Mouse (Mus musculus) kidney, postnatal 0 days (tissue): ENCODE results near the gene Sft2d2. TPM values are rescaled to one million over a fixed set of nuclear protein-coding genes. Genes with fewer than 3 reads are reported as not detected.
A peak's percentile ranks its signal among the peaks of the same experiment; 100 is the strongest.

Experiments
- ATAC-seq: fragments of 200-750 bp; cut with Nextera tagmentation; replicated peaks from 2 replicates; pipeline ENCODE4 v1.8.0; 2017; ENCODE audit warnings: low read depth, moderate number of reproducible peaks, moderate TSS enrichment, moderate library complexity; ENCODE audit not compliant: low FRiP score
- DNase-seq: peaks from one replicate; pipeline ENCODE4 v3.0.0-alpha.2; 2016; ENCODE audit warnings: low spot score
- H3K27ac ChIP-seq: fragments of 300-500 bp; sonication (generic); 2 replicates; pipeline ENCODE4 v1.5.1; 2014; ENCODE audit warnings: mild to moderate bottlenecking
- H3K27me3 ChIP-seq: fragments of 300-500 bp; sonication (generic); 2 replicates; pipeline ENCODE4 v1.6.1; 2014; ENCODE audit warnings: low read length, mixed read lengths; ENCODE audit not compliant: insufficient read depth
- H3K36me3 ChIP-seq: fragments of 300-500 bp; sonication (generic); 2 replicates; pipeline ENCODE4 v1.6.1; 2014; ENCODE audit warnings: low read length, mixed read lengths; ENCODE audit not compliant: insufficient read depth
- H3K4me1 ChIP-seq: fragments of 300-500 bp; sonication (generic); replicated peaks from 2 replicates; pipeline ENCODE4 v1.6.1; 2014; ENCODE audit warnings: antibody characterized with exemption, low read length, mixed read lengths; ENCODE audit not compliant: insufficient read depth
- H3K4me2 ChIP-seq: fragments of 300-500 bp; sonication (generic); 2 replicates; pipeline ENCODE4 v1.6.1; 2014; ENCODE audit warnings: mild to moderate bottlenecking, low read length, moderate library complexity, mixed read lengths
- H3K4me3 ChIP-seq: fragments of 300-500 bp; sonication (generic); replicated peaks from 2 replicates; pipeline ENCODE4 v1.5.1; 2014; ENCODE audit warnings: low read depth, low read length
- H3K9ac ChIP-seq: fragments of 300-500 bp; sonication (generic); 2 replicates; pipeline ENCODE4 v1.6.1; 2014; ENCODE audit warnings: low read depth, low read length
- H3K9me3 ChIP-seq: fragments of 300-500 bp; sonication (generic); replicated peaks from 2 replicates; pipeline ENCODE4 v1.6.1; 2016; ENCODE audit warnings: low read length, inconsistent platforms, mixed read lengths
- CTCF ChIP-seq: IDR thresholded peaks from 2 replicates; pipeline ENCODE4 v1.5.1; 2016; ENCODE audit warnings: antibody characterized with exemption, low read depth, mild to moderate bottlenecking, moderate library complexity
- WGBS: fragments of 180-500 bp; shearing (Covaris S2); extraction: QIAGEN DNeasy Blood & Tissue Kit; methylation state at CpG from one replicate; pipeline ENCODE4 v1.1.7; 2014; 5-methylcytosine and 5-hydroxymethylcytosine counted together
- polyA plus RNA-seq: library from polyadenylated mRNA; unstranded; fragments of >200 nt; fragmentation: Nextera tagmentation; extraction: Ambion mirVana; gene quantifications from 2 replicates; pipeline ENCODE4 v1.2.1, GENCODE M21; 2015

Gene Sft2d2
- polyA plus RNA-seq, 1 experiment from 2014 or later, result 21.2 TPM

- H3K4me1 ChIP-seq, result no peaks in the 10 kb centered on the region
- H3K27me3 ChIP-seq, result no peaks in the 10 kb centered on the region
- no peak overlapping the region for H3K4me3 ChIP-seq
- H3K4me2 ChIP-seq, result no peak overlapping the region
- no peak for TF ChIP-seq CTCF
- ATAC-seq, result no peak
- no peak overlapping the region for H3K9ac ChIP-seq
- no peak overlapping the region for H3K27ac ChIP-seq
- H3K36me3 ChIP-seq, result no peaks in the 10 kb centered on the region
- no peaks in the 10 kb centered on the region for H3K9me3 ChIP-seq
- 71% methylated on average over 8 of the region's 8 CpGs for WGBS
- DNase-seq, result no peak
These were observed 6.5 kb upstream of the Sft2d2 start for GRCm38 (mm10) chr1:165200748-165201147.

GRCm38 (mm10) chr1:165199639-165200038 is 5.4 kb upstream of the Sft2d2 start:
- no peak for ATAC-seq
- WGBS, result 71% methylated on average over 3 of the region's 3 CpGs
- 0 out of 2 replicates have a peak, but pooled peaks cover 4% of the 10 kb centered on the region for H3K4me1 ChIP-seq
- H3K9ac ChIP-seq, result no peak overlapping the region
- H3K9me3 ChIP-seq, result no peaks in the 10 kb centered on the region
- H3K4me2 ChIP-seq, result no peak overlapping the region
- no peak overlapping the region for H3K4me3 ChIP-seq
- H3K36me3 ChIP-seq, result no peaks in the 10 kb centered on the region
- no peak for TF ChIP-seq CTCF
- no peaks in the 10 kb centered on the region for H3K27me3 ChIP-seq
- H3K27ac ChIP-seq, result no peak overlapping the region
- DNase-seq, result peak; percentile 22

- DNase-seq (peak; percentile 35), ATAC-seq (no peak)
- Histone ChIP-seq H3K4me2 (no peak overlapping the region), H3K36me3 (no peaks in the 10 kb centered on the region), H3K4me3 (no peak overlapping the region), H3K27me3 (no peaks in the 10 kb centered on the region), H3K9ac (no peak overlapping the region), H3K27ac (no peak overlapping the region), H3K4me1 (0 out of 2 replicates have a peak, but pooled peaks cover 4% of the 10 kb centered on the region), H3K9me3 (no peaks in the 10 kb centered on the region)
- no peak for TF ChIP-seq CTCF
- WGBS, result 77% methylated on average over 1 of the region's 1 CpGs
These were observed 4.7 kb upstream of the Sft2d2 start for GRCm38 (mm10) chr1:165198951-165199350.

- Histone ChIP-seq H3K4me2 (no peak overlapping the region), H3K27me3 (no peaks in the 10 kb centered on the region), H3K4me3 (no peak overlapping the region), H3K36me3 (no peaks in the 10 kb centered on the region), H3K9ac (no peak overlapping the region), H3K27ac (no peak overlapping the region), H3K9me3 (no peaks in the 10 kb centered on the region), H3K4me1 (0 out of 2 replicates have a peak, but pooled peaks cover 4% of the 10 kb centered on the region)
- DNase-seq (no peak), ATAC-seq (no peak)
- 51% methylated on average over 3 of the region's 3 CpGs for WGBS
- TF ChIP-seq CTCF, result no peak
These were observed 3.6 kb upstream of the Sft2d2 start for GRCm38 (mm10) chr1:165197875-165198274.

GRCm38 (mm10) chr1:165195396-165195960 is 1.2 kb upstream of the Sft2d2 start:
- no peak for ATAC-seq
- no peak for TF ChIP-seq CTCF
- H3K4me2 ChIP-seq, result no peak overlapping the region
- H3K9ac ChIP-seq, result no peak overlapping the region
- H3K9me3 ChIP-seq, result no peaks in the 10 kb centered on the region
- 78% methylated on average over 3 of the region's 3 CpGs for WGBS
- no peak for DNase-seq
- peak overlapping the region; percentile 94; the same call in 1 of the 2 replicates for H3K27ac ChIP-seq
- no peaks in the 10 kb centered on the region for H3K36me3 ChIP-seq
- H3K27me3 ChIP-seq, result no peaks in the 10 kb centered on the region
- H3K4me1 ChIP-seq, result 0 out of 2 replicates have a peak, but pooled peaks cover 4% of the 10 kb centered on the region
- H3K4me3 ChIP-seq, result no peak overlapping the region

- Histone ChIP-seq H3K36me3 (no peaks in the 10 kb centered on the region), H3K9me3 (no peaks in the 10 kb centered on the region), H3K27ac (peak overlapping the region; percentile 94), H3K4me3 (peak overlapping the region; percentile 54), H3K4me2 (peak overlapping the region; percentile 74), H3K4me1 (0 out of 2 replicates have a peak, but pooled peaks cover 4% of the 10 kb centered on the region), H3K9ac (peak overlapping the region; percentile 85; the same call in 1 of the 2 replicates), H3K27me3 (no peaks in the 10 kb centered on the region)
- 11% methylated on average over 5 of the region's 5 CpGs for WGBS
- ATAC-seq (peak; percentile 34; the same call in 1 of the 2 replicates), DNase-seq (no peak)
- no peak for TF ChIP-seq CTCF
These were observed 400 bp upstream of the Sft2d2 start for GRCm38 (mm10) chr1:165194662-165195013.
